Mouse (Mus musculus) CH12.LX (cell line): Measurements from ENCODE around the gene Gm15737. TPM values are rescaled to one million over a fixed set of nuclear protein-coding genes. Genes with fewer than 3 reads are reported as not detected.

Experiments
- DNase-seq: peaks from one replicate; pipeline ENCODE4 v3.0.0-alpha.2; 2013; ENCODE audit errors: extremely low read depth
- H3K27ac ChIP-seq: 2 replicates; pipeline ENCODE4 v1.5.1; 2012; ENCODE audit warnings: low read depth, mild to moderate bottlenecking, control low read depth, moderate library complexity; ENCODE audit not compliant: insufficient read depth
- H3K27me3 ChIP-seq: replicated peaks from 2 replicates; pipeline ENCODE3; 2012; ENCODE audit warnings: inconsistent platforms
- H3K36me3 ChIP-seq, 2 experiments: replicated peaks in 1 of 2; 2 replicates each; pipeline versions ENCODE3 to v1.6.1; 2012; ENCODE audit warnings: inconsistent platforms in 1 of 2, low read length in 1 of 2, mild to moderate bottlenecking in 1 of 2, mixed read lengths in 1 of 2, moderate library complexity in 1 of 2; ENCODE audit not compliant: control insufficient read depth in 1 of 2, insufficient read depth in 1 of 2
- H3K4me1 ChIP-seq, 2 experiments: 2 replicates each; pipeline ENCODE4 v1.6.1; 2012; ENCODE audit warnings: inconsistent platforms in 1 of 2, moderate library complexity in 1 of 2; ENCODE audit not compliant: insufficient read depth in 2 of 2, control insufficient read depth in 1 of 2
- H3K4me2 ChIP-seq: 2 replicates; pipeline ENCODE4 v1.6.1; 2012; ENCODE audit warnings: low read depth, mild to moderate bottlenecking, control low read depth; ENCODE audit not compliant: poor library complexity, insufficient read depth, severe bottlenecking
- H3K4me3 ChIP-seq, 3 experiments: fragments of 150-350 bp in 1 of 3; sonication (generic) in 1 of 3; replicated peaks in 1 of 3; 2 replicates each; pipeline versions ENCODE3 to v1.5.1; 2011 to 2012; ENCODE audit warnings: low read depth in 2 of 3, low read length in 2 of 3, mild to moderate bottlenecking in 2 of 3, moderate library complexity in 2 of 3, control low read depth in 1 of 3, improper control_type of control experiment in 1 of 3, inconsistent platforms in 1 of 3, mixed read lengths in 1 of 3; ENCODE audit not compliant: poor library complexity in 1 of 3
- H3K79me2 ChIP-seq: replicated peaks from 2 replicates; pipeline ENCODE4 v1.6.1; 2012; ENCODE audit warnings: mild to moderate bottlenecking, moderate library complexity; ENCODE audit not compliant: control insufficient read depth, poor library complexity, insufficient read depth, severe bottlenecking; ENCODE audit errors: extremely low read depth
- H3K9ac ChIP-seq: 2 replicates; pipeline ENCODE4 v1.6.1; 2012; ENCODE audit warnings: low read depth, mild to moderate bottlenecking, control low read depth, moderate library complexity; ENCODE audit not compliant: insufficient read depth
- H3K9me3 ChIP-seq: replicated peaks from 2 replicates; pipeline ENCODE3; 2012; ENCODE audit warnings: low read length, inconsistent platforms, mixed read lengths
- E2F4 ChIP-seq: IDR thresholded peaks from 2 replicates; pipeline ENCODE4 v1.6.1; 2011; ENCODE audit warnings: low read depth, low read length, improper control_type of control experiment; ENCODE audit not compliant: insufficient replicate concordance
- ELF1 ChIP-seq: IDR thresholded peaks from 2 replicates; pipeline ENCODE4 v1.6.1; 2014; ENCODE audit warnings: low read depth, mild to moderate bottlenecking, inconsistent platforms, low read length, improper control_type of control experiment
- EP300 ChIP-seq: IDR thresholded peaks from 2 replicates; pipeline ENCODE4 v1.6.1; 2011; ENCODE audit warnings: low read length, improper control_type of control experiment
- ETS1 ChIP-seq: conservative IDR thresholded peaks from 2 replicates; pipeline ENCODE4 v1.6.1; 2012; ENCODE audit warnings: low read depth, mild to moderate bottlenecking, inconsistent platforms, low read length, improper control_type of control experiment, moderate library complexity
- HCFC1 ChIP-seq: IDR thresholded peaks from 2 replicates; pipeline ENCODE4 v1.6.1; 2012; ENCODE audit warnings: low read depth, mild to moderate bottlenecking, inconsistent platforms, low read length, improper control_type of control experiment
- KAT2A ChIP-seq: IDR thresholded peaks from 2 replicates; pipeline ENCODE4 v1.6.1; 2012; ENCODE audit warnings: low read length, improper control_type of control experiment, inconsistent platforms; ENCODE audit not compliant: insufficient replicate concordance
- MAZ ChIP-seq: IDR thresholded peaks from 2 replicates; pipeline ENCODE4 v1.6.1; 2012; ENCODE audit warnings: low read depth, mild to moderate bottlenecking, inconsistent platforms, low read length, improper control_type of control experiment, moderate library complexity
- MXI1 ChIP-seq: IDR thresholded peaks from 2 replicates; pipeline ENCODE4 v1.6.1; 2011; ENCODE audit warnings: mild to moderate bottlenecking, low read depth, low read length, improper control_type of control experiment
- POLR2AphosphoS2 ChIP-seq: IDR thresholded peaks from 2 replicates; pipeline ENCODE4 v1.6.1; 2011; ENCODE audit warnings: low read depth, low read length, improper control_type of control experiment
- RAD21 ChIP-seq: IDR thresholded peaks from 2 replicates; pipeline ENCODE4 v1.6.1; 2011; ENCODE audit warnings: low read depth, mild to moderate bottlenecking, low read length, improper control_type of control experiment, moderate library complexity
- RCOR1 ChIP-seq: conservative IDR thresholded peaks from 2 replicates; pipeline ENCODE4 v1.6.1; 2012; ENCODE audit warnings: low read depth, mild to moderate bottlenecking, inconsistent platforms, low read length, improper control_type of control experiment
- SIN3A ChIP-seq: IDR thresholded peaks from 2 replicates; pipeline ENCODE4 v1.6.1; 2012; ENCODE audit warnings: low read length, improper control_type of control experiment, inconsistent platforms
- UBTF ChIP-seq: IDR thresholded peaks from 2 replicates; pipeline ENCODE4 v1.6.1; 2012; ENCODE audit warnings: low read depth, mild to moderate bottlenecking, inconsistent platforms, low read length, improper control_type of control experiment, moderate library complexity
- USF1 ChIP-seq: IDR thresholded peaks from 2 replicates; pipeline ENCODE4 v1.6.1; 2014; ENCODE audit warnings: low read depth, mild to moderate bottlenecking, inconsistent platforms, low read length, improper control_type of control experiment
- dilution Hi-C: fragments of 300-500 bp; cut with MboI; formaldehyde crosslinking; loops from 2 replicates; pipeline ENCODE4 v1.14.3; 2020; ENCODE audit warnings: low sequenced_read_pairs; ENCODE audit not compliant: extremely low pct_unique_long_range_greater_than_20kb, extremely low pct_ligation_motif_present
- in situ Hi-C: fragments of 300-500 bp; cut with MboI; formaldehyde crosslinking; loops from 3 replicates; pipeline ENCODE4 v1.14.3; 2019; ENCODE audit warnings: low sequenced_read_pairs, low pct_ligation_motif_present, low pct_unique_long_range_greater_than_20kb, mixed read lengths
- polyA plus RNA-seq: library from polyadenylated mRNA; unstranded; fragments of >175 nt; gene quantifications from 2 replicates; pipeline ENCODE4 v1.2.1, GENCODE M21; 2012; ENCODE audit warnings: low read depth; ENCODE audit not compliant: insufficient read length
- total RNA-seq, 2 experiments: library from RNA; depleted of rRNA; stranded (reverse); fragments of 300-350 nt in 1 of 2; fragments of >200 nt in 1 of 2; gene quantifications; 2 replicates each; pipeline ENCODE4 v1.2.3; 2012 to 2014

Gene Gm15737
- total and polyA plus RNA-seq, 3 experiments, result not detected

- no peak overlapping the region for H3K9ac ChIP-seq
- no peaks in the 10 kb centered on the region for H3K36me3 ChIP-seq
- no peak overlapping the region for H3K27ac ChIP-seq
- H3K4me3 ChIP-seq, result no peak overlapping the region
- H3K4me1 ChIP-seq, result no peaks in the 10 kb centered on the region
- dilution Hi-C loops, result no loop called here
- TF ChIP-seq MXI1 (no peak), E2F4 (no peak), MAZ (no peak), HCFC1 (no peak)
- H3K79me2 ChIP-seq, result no peaks in the 10 kb centered on the region
- DNase-seq, result no peak
- peaks cover 75% of the 10 kb centered on the region for H3K9me3 ChIP-seq
- H3K27me3 ChIP-seq, result no peaks in the 10 kb centered on the region
- in situ Hi-C loops, result no loop called here
- no peak overlapping the region for H3K4me2 ChIP-seq
Measured at GRCm38 (mm10) chr6:92882446-92882845, 13.3 kb downstream of the Gm15737 start.

GRCm38 (mm10) chr6:92883131-92883900, 14.2 kb downstream of the Gm15737 start:
- dilution Hi-C loops (no loop called here), in situ Hi-C loops (no loop called here)
- no peaks in the 10 kb centered on the region for H3K27me3 ChIP-seq
- TF ChIP-seq UBTF (no peak), RCOR1 (no peak), ETS1 (no peak), KAT2A (no peak), EP300 (no peak), SIN3A (no peak), ELF1 (no peak), USF1 (no peak), POLR2AphosphoS2 (no peak), RAD21 (no peak)
- no peak overlapping the region for H3K9ac ChIP-seq
- H3K79me2 ChIP-seq, result no peaks in the 10 kb centered on the region
- no peaks in the 10 kb centered on the region for H3K4me1 ChIP-seq
- no peaks in the 10 kb centered on the region for H3K36me3 ChIP-seq
- DNase-seq, result no peak
- no peak overlapping the region for H3K27ac ChIP-seq
- H3K4me2 ChIP-seq, result no peak overlapping the region
- no peak overlapping the region for H3K4me3 ChIP-seq
- peaks cover 76% of the 10 kb centered on the region for H3K9me3 ChIP-seq
